Mouse (Mus musculus) sigmoid colon, adult 10 weeks (tissue): ENCODE results near the gene Sec14l1. TPM values are rescaled to one million over a fixed set of nuclear protein-coding genes. Genes with fewer than 3 reads are reported as not detected.

Source experiments
- polyA plus RNA-seq: library from polyadenylated mRNA; stranded (reverse); fragments of 350-450 nt; fragmentation: Illumina TruSeq; extraction: RNeasy Lipid Tissue Mini Kit (QIAGEN cat#74804); gene quantifications from one replicate; pipeline ENCODE4 v1.2.3, GENCODE M21; 2014; ENCODE audit warnings: low read depth, low replicate concordance

Gene Sec14l1
- polyA plus RNA-seq = 9.3 TPM

DNA sequence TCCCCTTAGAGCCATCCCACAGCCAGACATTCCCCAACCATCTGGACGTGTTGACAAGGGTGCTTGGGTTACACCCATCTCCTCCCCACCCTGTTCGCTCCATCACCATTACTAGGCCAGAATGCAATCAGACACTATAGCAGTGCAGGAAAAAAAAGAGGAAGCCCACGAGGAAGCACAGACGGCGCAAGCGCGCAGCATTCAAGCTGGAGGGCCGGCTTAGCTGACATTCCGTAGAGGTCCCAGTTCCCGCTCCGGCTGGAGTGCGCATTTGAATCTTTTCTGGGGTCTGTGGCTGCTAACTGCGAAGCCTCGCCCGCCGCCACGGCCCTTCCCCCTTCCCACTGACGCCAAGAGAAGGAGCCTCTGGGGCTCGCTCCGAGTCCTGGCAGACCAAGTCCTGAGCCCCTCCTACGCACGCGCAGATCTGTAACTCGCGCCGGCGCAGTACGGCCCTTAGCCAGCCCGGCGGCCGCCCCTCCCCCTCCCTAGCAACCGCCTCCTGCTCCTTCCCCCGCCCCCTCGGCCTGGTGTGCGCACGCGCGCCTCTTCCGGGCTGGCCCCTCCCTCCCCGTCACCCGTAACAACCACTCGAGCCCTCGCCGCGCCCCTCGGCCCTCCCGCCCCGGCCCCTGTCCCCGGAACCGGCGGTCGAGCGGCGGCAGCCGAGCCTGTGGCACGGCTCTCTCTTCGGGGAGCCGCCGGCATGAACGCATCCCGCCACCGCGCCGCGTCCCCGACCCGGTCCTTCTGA lies at the start of gene Sec14l1:
Gene Sec14l1, plus strand, starts transcription at position 577 of the 754 bp plus-strand sequence.

DNA sequence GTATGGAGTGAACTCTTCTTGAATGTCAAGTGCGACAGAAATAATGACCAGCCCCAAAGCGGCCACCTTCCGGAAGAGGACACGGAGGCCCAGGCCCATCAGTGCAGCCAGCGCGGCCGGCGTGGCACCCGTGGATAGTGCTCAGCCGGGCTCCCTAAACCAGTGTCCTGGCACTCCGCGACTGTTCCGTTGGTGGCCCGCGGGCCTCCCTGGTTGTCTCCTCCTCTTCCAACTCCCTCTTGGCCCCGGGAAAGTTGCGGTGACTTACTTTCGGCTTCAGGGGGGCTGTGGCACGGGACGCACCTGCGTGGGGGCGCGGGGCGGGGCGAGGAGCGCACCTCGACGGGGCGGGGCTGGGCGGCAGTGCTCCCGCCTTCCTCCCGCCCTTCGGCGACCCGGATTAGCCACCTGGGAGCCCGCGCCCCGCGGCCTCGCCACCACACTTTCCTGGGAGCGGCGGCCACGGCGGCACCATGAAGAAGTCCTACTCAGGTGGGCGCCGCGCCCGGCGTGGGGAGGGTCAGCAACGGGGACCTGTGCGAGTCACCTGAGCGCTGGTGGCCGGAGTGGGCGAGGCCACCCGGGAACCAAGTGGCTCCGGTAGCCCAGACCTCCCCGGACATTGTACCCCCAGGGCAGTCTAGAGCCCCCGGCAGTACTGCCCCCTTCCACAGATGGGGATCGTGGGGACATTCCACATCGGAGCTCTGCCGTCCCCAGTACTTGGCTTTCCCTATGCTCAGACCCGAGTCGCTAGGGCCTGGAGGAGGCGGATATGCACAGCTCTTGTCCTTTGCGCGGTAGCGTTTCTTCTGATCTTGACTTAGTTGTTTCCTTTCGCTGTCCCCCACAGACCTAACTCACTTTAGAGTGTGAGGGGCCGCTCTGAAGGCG lies 84.6 kb downstream of the Sec14l1 start, which contains the start of gene Sept9:
Gene Sept9, plus strand, starts transcription at position 380 of the 894 bp plus-strand sequence.

Other genes starting within 250 kb of the Sec14l1 start
- not detected for gene Mgat5b, start 196.3 kb upstream of the Sec14l1 start, polyA plus RNA-seq
- 5.4 TPM for gene Sept9, start 84.5 kb downstream of the Sec14l1 start, polyA plus RNA-seq